28 mouse cellular contexts compared by ENCODE assay signal in genomic region chr6:81771862-81772261, GRCm38 (mm10).
"Had no signal": no experiment of that assay in that cellular context is flagged by ENCODE, and none has a peak within 500 bp of the region (broad histone marks: within the 10 kb centered on the region; RNA-seq: fewer than 3 reads in every experiment).

No protein-coding gene starts in this region.

- ATAC-seq: hindbrain, embryonic 16.5 days; inflammation-experienced regulatory T-cells, adult 6 months; intestine, embryonic 15.5 days; liver, embryonic 12.5 days had no signal

- H3K27me3 ChIP-seq: hindbrain, embryonic 12.5 days; intestine, embryonic 15.5 days; kidney, embryonic 15.5 days; limb, embryonic 13.5 days; limb, embryonic 15.5 days; liver, embryonic 12.5 days had no signal

- H3K9ac ChIP-seq: heart, embryonic 13.5 days; heart, embryonic 15.5 days; hindbrain, embryonic 12.5 days; hindbrain, embryonic 14.5 days; intestine, embryonic 15.5 days; kidney, embryonic 15.5 days; limb, embryonic 13.5 days; limb, embryonic 15.5 days; liver, embryonic 12.5 days; liver, embryonic 14.5 days had no signal

- H3K4me1 ChIP-seq: hindbrain, embryonic 10.5 days; intestine, embryonic 15.5 days; kidney, embryonic 15.5 days; limb, embryonic 13.5 days; limb, embryonic 15.5 days; liver, embryonic 12.5 days had no signal

- H3K27ac ChIP-seq: gastrocnemius, adult 2 months; heart, adult 2 months; heart, embryonic 13.5 days; heart, embryonic 15.5 days; hindbrain, embryonic 10.5 days; hindbrain, embryonic 12.5 days; hindbrain, embryonic 14.5 days; intestine, embryonic 15.5 days; kidney, embryonic 15.5 days; kidney, postnatal 0 days; limb, embryonic 13.5 days; limb, embryonic 15.5 days; liver, embryonic 12.5 days; liver, embryonic 14.5 days had no signal

- H3K36me3 ChIP-seq: heart, embryonic 13.5 days; heart, embryonic 15.5 days; hindbrain, embryonic 10.5 days; hindbrain, embryonic 12.5 days; intestine, embryonic 15.5 days; kidney, embryonic 15.5 days; limb, embryonic 13.5 days; limb, embryonic 15.5 days; liver, embryonic 12.5 days had no signal

- H3K4me3 ChIP-seq: gastrocnemius, adult 2 months; heart, adult 2 months; heart, embryonic 13.5 days; heart, embryonic 15.5 days; hindbrain, embryonic 10.5 days; hindbrain, embryonic 12.5 days; intestine, embryonic 15.5 days; kidney, embryonic 15.5 days; limb, embryonic 13.5 days; limb, embryonic 15.5 days; liver, embryonic 12.5 days had no signal

- H3K9me3 ChIP-seq: heart, embryonic 13.5 days; heart, embryonic 15.5 days; hindbrain, embryonic 10.5 days; hindbrain, embryonic 12.5 days; intestine, embryonic 15.5 days; kidney, embryonic 15.5 days; limb, embryonic 13.5 days; limb, embryonic 15.5 days; liver, embryonic 12.5 days had no signal

- DNase-seq: gastrocnemius, adult 2 months; gastrocnemius, postnatal 10 days; gastrocnemius, postnatal 25 days; heart, adult 2 months; heart, postnatal 14 days; heart, postnatal 36 days; kidney, adult 11 months; kidney, adult 2 months; kidney, adult 9 months; kidney, postnatal 14 days; kidney, postnatal 36 days; layer of hippocampus, adult 9-11 months; layer of hippocampus, postnatal 36 days; left cerebral cortex, postnatal 4 days had no signal
